Mouse (Mus musculus): Measurements from ENCODE around the gene Rasa3. TPM values are rescaled to one million over a fixed set of nuclear protein-coding genes. Genes with fewer than 3 reads are reported as not detected.

Gene Rasa3
- total RNA-seq, 2 experiments from 2014 or later: 5.9 to 10.5 TPM

DNA sequence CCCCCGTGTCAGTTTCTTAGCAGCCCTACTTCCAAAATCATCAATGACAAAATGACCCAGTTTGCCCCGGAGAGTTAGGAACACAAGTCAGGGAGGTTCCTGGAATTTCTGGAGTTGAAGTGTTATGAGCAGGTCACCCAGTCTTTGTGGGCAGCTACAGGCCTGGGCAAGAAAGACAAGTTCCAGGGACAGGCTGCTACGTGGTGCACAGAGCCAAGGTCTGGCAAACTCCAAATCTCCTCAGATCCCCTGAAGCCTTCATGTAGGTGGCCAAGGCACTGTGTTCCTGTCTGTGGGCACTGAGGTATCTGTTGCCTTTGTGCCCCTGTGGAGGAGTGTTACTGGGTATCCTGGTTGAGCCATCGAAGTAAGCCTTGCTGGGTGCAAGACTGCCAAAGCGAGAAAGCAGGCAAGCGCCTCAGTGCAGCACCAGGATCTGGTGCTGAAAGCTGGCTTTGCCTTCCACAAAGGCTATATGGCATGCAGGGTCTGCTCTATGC, 12.6 kb downstream of the Rasa3 start:
- DNase-seq: no peak
- peak overlapping the region; percentile 98 for H3K27ac ChIP-seq
- intact Hi-C loops (cut with DNase I): loop anchor here (2.0 kb wide), 1 partner anchor 14 kb away; no protein-coding TSS in a partner anchor
- no peak overlapping the region for H3K4me3 ChIP-seq
- no peak for TF ChIP-seq CTCF (IDR thresholded peaks at IDR 0.05)

DNA sequence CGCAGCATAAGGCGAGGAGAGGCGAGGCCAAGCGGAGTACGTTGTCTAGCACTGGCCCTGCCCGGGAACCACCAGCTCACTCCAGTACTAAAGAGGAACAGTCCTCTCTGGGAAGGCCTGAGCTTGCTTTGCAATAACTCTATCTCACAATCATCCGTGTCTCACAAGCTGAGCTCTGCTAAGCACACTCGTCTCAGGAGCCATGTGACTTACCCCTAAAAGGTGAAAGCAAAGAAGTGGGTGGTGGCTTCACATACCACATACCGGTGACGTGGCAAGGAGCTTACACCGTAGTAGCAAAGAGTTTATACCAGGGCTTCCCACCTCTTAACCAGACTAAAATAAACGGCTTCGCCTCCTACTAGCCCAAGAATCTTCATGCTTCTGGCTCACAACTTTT, 17.1 kb downstream of the Rasa3 start:
- peak overlapping the region; percentile 38; the same call in 1 of the 2 replicates for H3K27ac ChIP-seq

DNA sequence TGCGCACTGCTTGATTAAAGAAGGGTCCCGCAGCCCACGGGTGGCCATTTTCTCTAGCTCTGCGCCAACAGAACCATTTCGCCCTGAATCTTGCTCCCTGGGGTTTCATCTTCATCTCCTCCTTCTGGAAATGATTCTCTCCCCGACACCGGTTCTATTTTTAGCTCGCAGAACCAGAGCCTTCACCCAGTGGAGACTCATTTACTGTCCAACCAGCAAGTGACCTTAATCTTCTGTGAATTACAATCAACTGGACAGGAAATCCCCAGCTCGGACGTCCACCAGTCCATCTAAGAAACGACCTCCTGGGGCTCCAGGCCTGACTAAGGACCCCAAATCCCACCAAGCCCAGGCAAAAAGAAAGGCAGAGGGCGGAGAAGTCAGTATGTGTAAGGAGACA, 19.9 kb downstream of the Rasa3 start:
- H3K4me3 ChIP-seq: peak overlapping the region; percentile 34
- intact Hi-C loops (cut with DNase I): no loop called here
- no peak for DNase-seq
- peak overlapping the region; percentile 85 for H3K27ac ChIP-seq
- no peak for TF ChIP-seq CTCF (IDR thresholded peaks at IDR 0.05)

More for the DNA sequence above, 17.1 kb downstream of the Rasa3 start:
- no peak for TF ChIP-seq CTCF (IDR thresholded peaks at IDR 0.05)
- peak; percentile 12 for DNase-seq
- intact Hi-C loops (cut with DNase I): no loop called here
- H3K4me3 ChIP-seq: no peak overlapping the region

DNA sequence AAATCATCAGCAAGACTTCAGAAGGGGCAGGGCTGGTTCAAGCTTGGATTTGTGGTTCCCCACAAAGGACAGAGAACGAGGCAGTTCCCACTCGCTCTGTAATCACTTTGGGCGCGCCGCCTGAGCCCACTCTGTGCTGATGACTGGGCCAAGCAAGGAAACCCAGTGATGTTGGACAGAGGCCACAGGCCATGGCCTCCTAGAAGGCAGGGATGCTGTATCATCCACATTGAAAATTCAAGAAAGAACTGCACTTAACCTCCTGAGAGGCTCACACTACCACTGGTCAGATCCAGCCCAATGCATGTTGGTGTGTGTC, 22.4 kb downstream of the Rasa3 start:
- no peak for DNase-seq
- TF ChIP-seq CTCF (IDR thresholded peaks at IDR 0.05): no peak
- intact Hi-C loops (cut with DNase I): no loop called here
- Histone ChIP-seq H3K4me3 (no peak overlapping the region), H3K27ac (peak overlapping the region; percentile 53)

DNA sequence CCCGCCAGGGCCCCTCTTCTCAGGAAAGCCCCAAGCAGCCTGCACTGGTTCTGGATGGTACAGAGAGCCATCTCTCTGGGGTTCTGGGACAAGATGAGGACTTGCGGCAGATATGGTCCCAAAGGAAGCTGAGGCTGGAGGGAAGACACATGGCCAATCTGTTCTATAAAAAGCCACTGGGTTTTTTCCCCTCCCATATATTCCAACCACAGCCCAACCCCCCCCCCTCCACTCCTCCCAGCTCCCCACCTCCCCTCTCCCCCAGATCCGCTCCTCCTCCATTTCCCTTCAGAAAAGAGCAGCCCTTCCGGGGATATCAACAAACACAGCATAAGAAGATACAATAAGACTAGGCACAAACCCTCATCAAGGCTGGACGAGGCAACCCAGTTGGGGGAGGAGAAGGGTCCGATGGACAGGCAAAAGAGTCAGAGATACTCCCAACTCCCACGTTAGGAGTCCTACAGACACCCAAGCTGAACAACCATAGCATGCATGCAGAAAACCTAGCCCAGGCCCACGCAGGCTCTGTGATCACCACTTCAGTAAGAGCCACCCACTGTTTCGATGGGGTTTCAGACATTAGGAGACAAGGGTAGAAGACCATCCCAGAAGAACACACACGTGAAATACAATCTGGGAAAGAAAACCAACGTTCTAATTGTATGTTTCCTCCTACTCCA, 22.9 kb downstream of the Rasa3 start:
- DNase-seq: no peak
- TF ChIP-seq CTCF (IDR thresholded peaks at IDR 0.05): no peak
- intact Hi-C loops (cut with DNase I): no loop called here
- H3K4me3 ChIP-seq: no peak overlapping the region
- H3K27ac ChIP-seq: peak overlapping the region; percentile 53

DNA sequence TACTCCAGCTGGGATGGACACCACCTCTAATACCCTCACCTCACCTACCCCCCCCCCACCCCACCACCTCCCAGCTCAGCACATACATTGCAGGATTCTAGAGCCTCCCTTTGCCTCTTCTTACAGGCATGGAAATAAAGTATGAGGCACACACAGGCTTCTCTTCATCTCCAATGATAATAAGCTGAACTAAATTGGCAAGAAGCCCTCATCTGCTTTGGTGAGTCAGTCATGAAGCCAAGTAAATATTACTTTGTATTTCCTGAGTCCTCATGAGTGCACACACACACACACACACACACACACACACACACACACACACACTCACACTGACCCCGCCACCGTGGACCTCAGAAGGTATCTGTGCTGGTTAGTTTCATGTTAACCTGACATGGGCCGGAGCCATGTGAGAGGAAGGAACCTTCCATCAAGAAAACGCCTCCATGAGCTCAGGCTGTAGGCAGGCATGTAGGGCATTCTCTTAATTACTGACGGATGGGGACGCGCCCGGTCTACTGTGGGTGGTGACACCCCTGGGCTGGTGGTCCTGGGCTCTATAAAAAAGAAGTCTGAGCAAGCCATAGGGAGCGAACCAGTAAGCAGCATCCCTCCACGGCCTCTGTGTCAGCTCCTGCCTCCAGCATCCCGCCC, 26.7 kb downstream of the Rasa3 start:
- H3K27ac ChIP-seq: peak overlapping the region; percentile 62
- DNase-seq: no peak
- no peak overlapping the region for H3K4me3 ChIP-seq
- no peak for TF ChIP-seq CTCF (IDR thresholded peaks at IDR 0.05)
- intact Hi-C loops (cut with DNase I): loop anchor here (2.0 kb wide), 1 partner anchor 14 kb away; no protein-coding TSS in a partner anchor

DNA sequence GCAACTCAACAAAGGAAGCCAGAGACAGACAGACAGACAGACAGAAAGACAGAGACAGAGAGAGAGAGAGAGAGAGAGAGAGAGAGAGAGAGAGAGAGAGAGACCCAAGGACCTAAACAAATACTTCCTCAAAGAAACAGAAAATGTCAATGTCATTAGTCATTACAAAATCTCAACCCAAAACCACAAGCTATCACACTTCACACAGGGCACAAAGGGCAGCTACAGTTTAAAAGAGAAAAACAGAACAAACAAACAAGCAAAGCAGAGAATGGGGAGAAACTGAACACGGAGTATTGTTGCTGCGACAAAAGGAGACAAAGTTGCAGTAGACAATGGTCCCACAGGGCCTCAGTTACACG, 28.3 kb downstream of the Rasa3 start:
- no peak for TF ChIP-seq CTCF (IDR thresholded peaks at IDR 0.05)
- H3K27ac ChIP-seq: peak overlapping the region; percentile 84
- DNase-seq: no peak
- H3K4me3 ChIP-seq: no peak overlapping the region
- intact Hi-C loops (cut with DNase I): no loop called here

DNA sequence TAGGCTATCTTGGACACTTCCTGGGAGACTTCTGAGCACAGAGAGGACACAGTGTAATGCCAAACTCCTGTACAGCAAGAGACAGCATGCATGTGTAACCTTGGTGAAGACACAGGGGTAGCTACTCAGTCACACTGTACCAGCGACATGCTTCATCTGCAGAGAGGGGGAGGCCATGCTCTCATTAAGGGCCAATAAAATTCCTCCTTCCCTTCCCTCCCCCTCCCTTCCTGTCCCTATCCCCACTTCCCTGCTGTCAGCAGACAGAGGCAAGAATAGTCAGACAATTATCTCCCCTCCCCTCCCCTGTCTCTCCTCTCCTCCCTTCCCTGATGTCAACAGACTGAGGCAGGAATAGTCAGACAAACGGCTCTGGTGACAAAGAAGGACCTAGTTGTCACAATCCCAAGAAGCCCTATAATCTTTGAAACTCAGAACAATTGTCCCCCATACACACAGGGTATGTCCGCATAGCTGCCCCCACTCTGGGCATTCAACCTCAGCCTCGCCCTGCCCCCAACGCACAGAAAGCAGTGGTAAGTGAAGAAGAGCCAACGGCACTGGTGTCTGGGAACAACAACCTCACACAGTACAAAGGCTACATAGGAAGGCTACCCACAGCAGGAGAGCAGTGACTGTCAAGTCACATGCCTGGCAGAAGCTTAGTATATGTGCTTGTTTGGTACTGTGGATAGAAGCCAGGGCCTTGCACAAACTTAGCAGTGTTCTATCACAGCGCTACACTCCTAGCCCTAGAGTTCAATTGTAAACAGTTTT, 28.8 kb downstream of the Rasa3 start:
- TF ChIP-seq CTCF (IDR thresholded peaks at IDR 0.05): no peak
- peak overlapping the region; percentile 84 for H3K27ac ChIP-seq
- no peak for DNase-seq
- H3K4me3 ChIP-seq: no peak overlapping the region; the same call in 1 of the 2 replicates
- intact Hi-C loops (cut with DNase I): no loop called here

DNA sequence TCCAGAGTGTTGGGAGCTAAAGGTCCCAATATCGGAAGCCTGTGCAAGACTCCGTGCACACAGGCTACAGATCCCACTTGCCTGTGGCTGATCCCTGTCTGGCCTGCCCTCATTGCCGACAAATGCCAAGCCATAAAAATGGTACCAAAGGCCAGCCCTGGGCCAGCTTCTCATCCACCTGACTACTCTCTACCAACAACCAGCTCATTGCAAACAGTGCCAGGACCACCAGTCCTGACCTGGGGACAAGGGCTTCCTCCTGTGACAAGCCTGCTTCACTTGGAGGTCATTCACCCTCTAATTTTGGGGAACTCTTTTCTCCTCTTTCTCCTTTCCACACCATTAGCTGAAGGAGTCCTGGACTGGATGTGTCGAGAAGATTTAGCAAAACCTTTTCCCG, 29.8 kb downstream of the Rasa3 start:
- Histone ChIP-seq H3K27ac (peak overlapping the region; percentile 84), H3K4me3 (no peak overlapping the region)
- no peak for DNase-seq
- no peak for TF ChIP-seq CTCF (IDR thresholded peaks at IDR 0.05)
- intact Hi-C loops (cut with DNase I): no loop called here

DNA sequence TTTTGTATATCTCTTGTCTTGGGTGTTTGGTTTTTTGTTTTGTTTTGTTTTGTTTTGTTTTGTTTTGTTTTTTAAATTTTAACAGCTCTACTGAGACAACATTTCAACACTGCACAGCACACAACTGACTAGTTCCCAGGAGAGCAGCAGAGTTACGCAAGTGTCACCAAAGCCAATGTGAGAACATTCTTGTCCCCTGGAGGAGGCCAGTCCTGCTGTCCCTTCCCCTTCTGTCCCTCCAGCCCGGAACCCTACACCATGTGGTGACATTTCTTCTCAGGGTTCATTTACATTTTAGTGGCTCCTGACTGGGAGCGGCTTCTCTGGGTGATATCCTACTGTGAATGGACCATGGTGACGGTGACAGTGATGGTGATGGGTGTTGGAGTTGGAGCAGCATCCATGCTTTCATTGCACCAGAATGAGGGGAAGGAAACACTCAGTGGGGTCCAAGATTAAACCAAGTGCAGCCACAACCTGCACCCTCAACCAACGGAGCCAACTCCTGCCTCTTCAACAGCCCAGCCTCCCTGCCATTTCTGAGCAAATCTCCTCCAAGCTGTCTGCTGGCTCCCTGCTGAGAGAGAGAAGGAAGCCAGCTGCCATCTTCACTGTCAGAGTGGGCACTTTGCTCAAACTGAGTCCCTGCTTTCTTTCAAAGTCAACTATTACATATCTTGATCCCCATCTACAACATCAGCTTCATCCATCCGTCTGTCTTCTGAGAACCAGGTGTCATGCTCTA, 32.3 kb downstream of the Rasa3 start:
- peak; percentile 81 for DNase-seq
- peak overlapping the region; percentile 88 for H3K27ac ChIP-seq
- peak overlapping the region; percentile 41; the same call in 1 of the 2 replicates for H3K4me3 ChIP-seq
- intact Hi-C loops (cut with DNase I): loop anchor here (2.0 kb wide), 1 partner anchor 32 kb away; the partner anchor contains the start of gene Rasa3
- TF ChIP-seq CTCF (IDR thresholded peaks at IDR 0.05): no peak

DNA sequence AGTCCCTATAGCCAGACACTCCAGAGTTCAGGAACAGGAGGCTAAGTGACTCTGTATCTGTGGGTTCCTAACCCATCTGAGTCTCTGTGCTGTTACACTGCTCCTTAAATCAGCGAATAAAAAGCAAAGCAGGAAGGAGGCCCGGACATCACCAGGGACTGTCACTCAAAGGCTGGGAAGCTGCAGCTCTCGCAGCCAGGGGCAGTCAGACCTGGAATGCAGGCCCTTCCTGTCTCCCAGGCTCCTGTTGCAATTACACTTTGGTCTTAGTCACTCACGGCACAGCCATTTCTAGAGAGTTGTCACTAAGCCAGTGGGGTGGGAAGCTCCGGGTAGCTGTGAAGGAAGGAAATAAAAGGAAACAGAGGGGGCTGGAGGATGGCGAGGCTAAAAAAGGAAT, 33.2 kb downstream of the Rasa3 start:
- Histone ChIP-seq H3K4me3 (peak overlapping the region; percentile 41), H3K27ac (peak overlapping the region; percentile 88)
- intact Hi-C loops (cut with DNase I): loop anchor here (2.0 kb wide), 1 partner anchor 33 kb away; the partner anchor contains the start of gene Rasa3
- DNase-seq: peak; percentile 68
- peak; percentile 32; the same call in 1 of the 2 replicates for TF ChIP-seq CTCF (IDR thresholded peaks at IDR 0.05)

DNA sequence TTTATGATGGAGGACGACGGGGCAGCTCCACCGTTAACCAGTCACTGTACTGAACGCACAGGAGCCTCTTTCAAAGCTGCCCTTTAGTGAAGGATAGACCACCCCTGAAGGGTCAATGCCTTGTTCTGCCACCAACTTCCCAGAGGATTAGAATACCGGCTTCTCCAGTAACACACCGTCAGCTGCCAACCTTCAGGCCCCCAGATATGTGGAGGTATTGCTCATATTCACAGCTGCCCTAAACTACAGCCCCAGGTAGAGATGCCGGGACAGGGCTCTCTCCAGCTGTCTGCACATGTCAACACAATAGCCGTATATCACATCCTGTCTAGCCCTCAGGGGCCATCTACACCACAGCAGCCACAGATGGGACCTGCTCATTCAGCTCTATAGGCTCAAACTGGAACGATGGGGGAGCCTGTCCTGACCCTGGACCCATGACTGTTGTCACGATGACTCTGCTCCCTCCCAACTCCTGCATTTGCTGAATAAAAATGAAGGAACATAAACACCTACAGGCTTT, 34.7 kb downstream of the Rasa3 start:
- TF ChIP-seq CTCF (IDR thresholded peaks at IDR 0.05): no peak
- H3K4me3 ChIP-seq: no peak overlapping the region
- H3K27ac ChIP-seq: peak overlapping the region; percentile 20; the same call in 1 of the 2 replicates
- DNase-seq: no peak
- intact Hi-C loops (cut with DNase I): no loop called here
